Mouse (Mus musculus) left cerebral cortex, adult 2 months (tissue): ENCODE data around the gene Proser2. TPM values are rescaled to one million over a fixed set of nuclear protein-coding genes. Genes with fewer than 3 reads are reported as not detected.
A peak's percentile ranks its signal among the peaks of the same experiment; 100 is the strongest.
"Not testable (repeated sequence)": the region's sequence is repeated elsewhere in the genome, so short reads cannot be mapped to it uniquely, and the experiment has no call there.

Experiments
- DNase-seq, 2 experiments: peaks; one replicate each; pipeline ENCODE4 v3.0.0; 2021 to 2022; ENCODE audit warnings: low spot score in 2 of 2, mixed read lengths in 1 of 2; ENCODE audit errors: extremely low spot score in 1 of 2
- H3K27ac ChIP-seq: fragments of 200-600 bp; 2 replicates; pipeline ENCODE4 v1.8.1; 2022
- H3K4me3 ChIP-seq: fragments of 200-600 bp; 2 replicates; pipeline ENCODE4 v1.8.1; 2022
- CTCF ChIP-seq: fragments of 200-600 bp; IDR thresholded peaks from 2 replicates; pipeline ENCODE4 v1.8.1; 2022; ENCODE audit warnings: antibody characterized with exemption, mild to moderate bottlenecking, moderate library complexity
- intact Hi-C: fragments of 180-260 bp; cut with DNase I; formaldehyde crosslinking; loops from one replicate; pipeline ENCODE4 v1.15.1; 2025
- total RNA-seq, 2 experiments: library from RNA; stranded (reverse); gene quantifications; 2 replicates each; pipeline ENCODE4 v1.2.3; 2021

The Proser2 gene
- total RNA-seq, 2 experiments from 2014 or later: 3.2 to 4.1 TPM

GRCm38 (mm10) chr2:6123046-6123445 is 7.0 kb downstream of the Proser2 start:
- no peak for DNase-seq
- H3K27ac ChIP-seq: no peak overlapping the region
- TF ChIP-seq CTCF: no peak
- no peak overlapping the region for H3K4me3 ChIP-seq
- intact Hi-C loops: no loop called here

- Histone ChIP-seq H3K27ac (no peak overlapping the region), H3K4me3 (no peak overlapping the region)
- DNase-seq: no peak
- intact Hi-C loops: no loop called here
- no peak for TF ChIP-seq CTCF
Observed at GRCm38 (mm10) chr2:6121091-6121490, 8.9 kb downstream of the Proser2 start.

- no peak for TF ChIP-seq CTCF
- intact Hi-C loops: no loop called here
- peak; percentile 24 to 51 for DNase-seq
- Histone ChIP-seq H3K4me3 (no peak overlapping the region), H3K27ac (no peak overlapping the region)
Observed at GRCm38 (mm10) chr2:6118246-6118645, 11.8 kb downstream of the Proser2 start.

GRCm38 (mm10) chr2:6113792-6114191 is 16.2 kb downstream of the Proser2 start:
- TF ChIP-seq CTCF: no peak
- DNase-seq: no peak
- intact Hi-C loops: no loop called here
- Histone ChIP-seq H3K27ac (no peak overlapping the region), H3K4me3 (no peak overlapping the region)

GRCm38 (mm10) chr2:6112619-6113018 is 17.4 kb downstream of the Proser2 start:
- Histone ChIP-seq H3K4me3 (no peak overlapping the region), H3K27ac (no peak overlapping the region)
- DNase-seq: no peak
- no peak for TF ChIP-seq CTCF
- intact Hi-C loops: no loop called here

GRCm38 (mm10) chr2:6105437-6105836 is 24.6 kb downstream of the Proser2 start:
- Histone ChIP-seq H3K27ac (no peak overlapping the region), H3K4me3 (no peak overlapping the region)
- no peak for DNase-seq
- intact Hi-C loops: no loop called here
- no peak for TF ChIP-seq CTCF

GRCm38 (mm10) chr2:6100755-6101154 is 29.3 kb downstream of the Proser2 start:
- no peak for DNase-seq
- peak overlapping the region; percentile 44 for H3K4me3 ChIP-seq
- intact Hi-C loops: no loop called here
- no peak for TF ChIP-seq CTCF
- no peak overlapping the region for H3K27ac ChIP-seq

GRCm38 (mm10) chr2:6100027-6100749 is 29.8 kb downstream of the Proser2 start:
- no peak for TF ChIP-seq CTCF
- peak in 1 of 2 experiments; percentile 21 for DNase-seq
- no peak overlapping the region for H3K27ac ChIP-seq
- peak overlapping the region; percentile 44 for H3K4me3 ChIP-seq
- intact Hi-C loops: no loop called here

GRCm38 (mm10) chr2:6099443-6099842 is 30.6 kb downstream of the Proser2 start:
- intact Hi-C loops: no loop called here
- no peak overlapping the region for H3K27ac ChIP-seq
- H3K4me3 ChIP-seq: no peak overlapping the region
- DNase-seq: no peak
- no peak for TF ChIP-seq CTCF

- intact Hi-C loops: no loop called here
- no peak for TF ChIP-seq CTCF
- no peak overlapping the region for H3K4me3 ChIP-seq
- DNase-seq: no peak
- no peak overlapping the region for H3K27ac ChIP-seq
Observed at GRCm38 (mm10) chr2:6098924-6099323, 31.1 kb downstream of the Proser2 start.

GRCm38 (mm10) chr2:6097113-6097716 is 32.8 kb downstream of the Proser2 start:
- no peak for TF ChIP-seq CTCF
- Histone ChIP-seq H3K4me3 (no peak overlapping the region), H3K27ac (no peak overlapping the region)
- intact Hi-C loops: no loop called here
- no peak for DNase-seq

- H3K4me3 ChIP-seq, intact Hi-C loops, H3K27ac ChIP-seq, DNase-seq: not testable (repeated sequence)
Observed at GRCm38 (mm10) chr2:6089941-6090340, 40.1 kb downstream of the Proser2 start.

GRCm38 (mm10) chr2:6087151-6087550 is 42.9 kb downstream of the Proser2 start:
- Histone ChIP-seq H3K27ac (no peak overlapping the region), H3K4me3 (no peak overlapping the region)
- intact Hi-C loops: no loop called here
- DNase-seq: no peak
- TF ChIP-seq CTCF: no peak
